Mouse (Mus musculus): ENCODE measurements at regions not wholly inside any gene's neighbourhood (a gene's known extent, or its start where the extent isn't known, plus 50 kb on each side); places are given as distances from the start of the nearest gene placed in this dataset.
A peak's percentile ranks its signal among the peaks of the same experiment; 100 is the strongest.

DNA sequence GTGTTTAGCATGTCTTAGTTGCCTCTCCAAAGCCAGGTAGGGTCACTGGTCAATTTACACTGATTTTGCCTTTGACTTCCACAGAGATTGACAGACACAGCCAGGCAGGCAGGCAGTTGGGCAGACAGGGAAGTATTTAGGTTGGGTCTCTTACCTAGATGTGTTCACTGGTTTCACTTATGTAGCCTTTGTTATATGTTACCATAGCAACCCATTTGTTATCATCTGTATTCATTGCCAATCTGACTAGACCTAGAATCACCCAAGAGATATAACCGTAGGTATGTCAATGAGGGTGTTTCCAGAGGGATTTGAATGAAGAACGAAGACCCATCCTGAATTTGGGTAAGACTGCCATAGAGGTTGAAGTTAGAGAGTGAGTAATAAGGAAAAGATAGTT is 123.8 kb upstream of the Tnfaip3 start:
- H3K9me3 ChIP-seq (ENCODE audit: low read length) = no peaks in the 10 kb centered on the region

DNA sequence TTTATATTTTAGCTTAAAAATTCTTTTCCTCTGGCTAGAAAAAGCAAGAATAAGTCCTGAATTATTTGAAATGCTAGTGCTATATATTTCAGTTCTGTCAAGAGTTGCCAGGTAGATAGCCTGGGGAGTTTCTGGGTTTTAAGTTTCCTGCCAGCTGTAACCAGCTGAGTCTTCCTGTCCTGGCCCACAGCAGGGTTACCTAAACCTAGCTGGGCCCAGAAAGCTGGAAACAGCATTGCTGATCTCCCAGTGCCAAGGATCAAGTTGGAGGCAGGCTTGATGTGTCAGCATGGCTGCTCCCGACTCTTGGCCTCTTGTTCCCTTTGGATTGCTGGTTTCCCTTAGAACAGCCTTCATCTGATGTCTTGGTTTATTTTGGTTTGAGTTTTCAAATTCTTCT is 122.8 kb upstream of the Tnfaip3 start:
- DNase-seq (ENCODE audit: low spot score) (no peak), ATAC-seq (no peak)
- H3K4me2 ChIP-seq (replicated peaks; ENCODE audit: low read depth, low read length) = no peak overlapping the region
- no peak overlapping the region for H3K4me3 ChIP-seq (ENCODE audit: low read depth, low read length)
- no peak overlapping the region for H3K9ac ChIP-seq (replicated peaks; ENCODE audit: low read depth)
- H3K27ac ChIP-seq (ENCODE audit: low read length) = no peak overlapping the region
- H3K9me3 ChIP-seq (ENCODE audit: low read length) = no peaks in the 10 kb centered on the region
- no peaks in the 10 kb centered on the region for H3K4me1 ChIP-seq (ENCODE audit: insufficient read depth, low read depth, low read length)
- 91% methylated on average over 1 of the region's 1 CpGs for WGBS
- H3K36me3 ChIP-seq (ENCODE audit: insufficient read depth, low read length) = no peaks in the 10 kb centered on the region
- TF ChIP-seq EP300 (IDR thresholded peaks at IDR 0.05) (no peak), CTCF (IDR thresholded peaks at IDR 0.05) (no peak)
- no peaks in the 10 kb centered on the region for H3K27me3 ChIP-seq (replicated peaks; ENCODE audit: insufficient read depth, low read length)

More for the DNA sequence above, 123.8 kb upstream of the Tnfaip3 start:
- Histone ChIP-seq H3K27me3 (replicated peaks; ENCODE audit: insufficient read depth, low read length) (no peaks in the 10 kb centered on the region), H3K36me3 (ENCODE audit: insufficient read depth, low read length) (no peaks in the 10 kb centered on the region), H3K4me1 (ENCODE audit: insufficient read depth, low read depth, low read length) (no peaks in the 10 kb centered on the region), H3K9ac (replicated peaks; ENCODE audit: low read depth) (no peak overlapping the region), H3K4me3 (ENCODE audit: low read depth, low read length) (no peak overlapping the region), H3K27ac (ENCODE audit: low read length) (no peak overlapping the region), H3K4me2 (replicated peaks; ENCODE audit: low read depth, low read length) (no peak overlapping the region)
- ATAC-seq = no peak
- TF ChIP-seq CTCF (IDR thresholded peaks at IDR 0.05) (no peak), EP300 (IDR thresholded peaks at IDR 0.05) (no peak)
- no peak for DNase-seq (ENCODE audit: low spot score)
- 78% methylated on average over 2 of the region's 2 CpGs for WGBS

DNA sequence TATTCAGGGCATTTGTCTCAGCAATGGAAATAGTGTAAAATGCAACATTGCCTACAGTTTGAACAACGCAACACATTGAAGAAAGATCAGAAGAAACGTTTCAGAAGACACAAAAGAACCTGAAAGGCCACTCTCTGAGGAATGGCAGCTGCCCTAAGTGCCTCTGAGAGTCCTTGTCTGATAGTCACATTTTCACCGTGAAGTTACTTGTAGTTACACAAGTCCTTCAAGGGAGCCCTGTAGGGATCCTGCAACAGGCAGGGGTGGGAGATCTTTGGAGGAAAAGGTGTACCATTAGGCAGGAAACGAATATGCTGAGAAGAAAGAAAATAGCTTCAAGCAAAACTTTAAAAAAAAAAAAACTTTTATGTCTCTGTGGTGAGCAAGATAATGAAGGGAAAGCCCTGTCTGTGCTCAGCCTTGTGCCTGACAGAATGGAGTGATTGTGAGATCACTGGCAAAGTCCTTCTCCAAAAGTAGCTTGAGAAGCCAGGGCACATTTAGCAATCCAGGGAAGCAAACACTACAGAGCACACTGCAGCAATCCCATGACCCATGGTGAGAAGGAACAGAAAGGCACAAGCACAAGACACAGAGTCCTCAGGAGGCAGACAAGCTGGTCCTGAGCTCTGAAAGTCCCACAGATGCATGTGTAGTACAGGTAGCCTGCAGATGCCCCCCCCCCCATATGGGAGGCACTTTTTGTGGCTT is 112.3 kb upstream of the Tnfaip3 start:
- H3K27me3 ChIP-seq (replicated peaks; ENCODE audit: insufficient read depth, low read length) = no peaks in the 10 kb centered on the region
- H3K36me3 ChIP-seq (ENCODE audit: insufficient read depth, low read length) = no peaks in the 10 kb centered on the region
- TF ChIP-seq EP300 (IDR thresholded peaks at IDR 0.05) = peak; percentile 69; the same call in 1 of the 2 replicates
- no peak for TF ChIP-seq CTCF (IDR thresholded peaks at IDR 0.05)
- peaks cover 7% of the 10 kb centered on the region; the same call in 1 of the 2 replicates for H3K4me1 ChIP-seq (ENCODE audit: insufficient read depth, low read depth, low read length)
- ATAC-seq (peak; percentile 87), DNase-seq (ENCODE audit: low spot score) (peak; percentile 84)
- no peak overlapping the region for H3K9ac ChIP-seq (replicated peaks; ENCODE audit: low read depth)
- H3K9me3 ChIP-seq (ENCODE audit: low read length) = no peaks in the 10 kb centered on the region
- 46% methylated on average over 4 of the region's 4 CpGs for WGBS
- H3K27ac ChIP-seq (ENCODE audit: low read length) = peak overlapping the region; percentile 23
- H3K4me3 ChIP-seq (ENCODE audit: low read depth, low read length) = no peak overlapping the region
- no peak overlapping the region for H3K4me2 ChIP-seq (replicated peaks; ENCODE audit: low read depth, low read length)

DNA sequence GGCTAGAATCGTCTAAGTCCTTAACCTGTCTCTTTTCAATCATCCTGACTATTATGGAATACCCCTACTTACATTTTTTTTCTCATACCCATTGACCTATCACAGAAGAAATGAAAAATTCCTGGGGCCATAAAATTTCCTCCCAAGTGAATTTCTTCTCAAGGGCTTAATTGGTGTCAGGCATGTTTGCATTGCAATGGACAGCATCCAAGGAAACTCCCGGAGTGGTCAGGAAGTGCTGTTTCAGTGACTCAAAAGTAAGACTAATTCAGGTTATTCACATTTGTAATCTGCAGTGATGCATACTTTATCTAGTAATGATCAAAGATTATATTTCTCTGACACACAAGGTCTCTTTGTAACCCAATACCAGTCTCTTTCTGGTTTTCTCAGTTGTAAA is 111.5 kb upstream of the Tnfaip3 start:
- 20% methylated on average over 2 of the region's 2 CpGs for WGBS
- Histone ChIP-seq H3K4me3 (ENCODE audit: low read depth, low read length) (no peak overlapping the region), H3K27me3 (replicated peaks; ENCODE audit: insufficient read depth, low read length) (no peaks in the 10 kb centered on the region), H3K9me3 (ENCODE audit: low read length) (no peaks in the 10 kb centered on the region), H3K4me2 (replicated peaks; ENCODE audit: low read depth, low read length) (no peak overlapping the region), H3K9ac (replicated peaks; ENCODE audit: low read depth) (no peak overlapping the region), H3K36me3 (ENCODE audit: insufficient read depth, low read length) (no peaks in the 10 kb centered on the region), H3K27ac (ENCODE audit: low read length) (peak overlapping the region; percentile 23; the same call in 1 of the 2 replicates), H3K4me1 (ENCODE audit: insufficient read depth, low read depth, low read length) (peaks cover 7% of the 10 kb centered on the region; the same call in 1 of the 2 replicates)
- ATAC-seq (no peak), DNase-seq (ENCODE audit: low spot score) (peak; percentile 34)
- TF ChIP-seq EP300 (IDR thresholded peaks at IDR 0.05) (no peak; the same call in 1 of the 2 replicates), CTCF (IDR thresholded peaks at IDR 0.05) (no peak)

DNA sequence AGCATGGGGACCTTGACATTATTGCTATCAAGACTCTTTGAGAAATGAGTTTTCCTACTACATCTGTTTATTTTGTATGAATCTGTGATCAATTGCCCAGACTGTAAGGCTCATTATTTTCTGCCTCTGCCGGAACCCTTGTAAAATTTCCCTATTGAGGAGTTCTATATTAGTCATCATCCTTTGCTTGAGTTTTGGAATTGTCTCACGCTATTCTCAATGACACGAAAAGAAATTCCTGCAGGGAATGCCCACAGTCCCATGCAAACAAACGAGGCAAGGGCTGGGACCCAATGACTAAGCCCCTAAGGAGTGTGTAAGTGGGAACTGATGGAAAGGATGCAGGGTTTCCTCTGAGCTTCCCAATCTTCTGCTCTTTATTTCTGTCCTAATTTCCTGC is 111.0 kb upstream of the Tnfaip3 start:
- no peak overlapping the region for H3K4me2 ChIP-seq (replicated peaks; ENCODE audit: low read depth, low read length)
- 32% methylated on average over 4 of the region's 4 CpGs for WGBS

DNA sequence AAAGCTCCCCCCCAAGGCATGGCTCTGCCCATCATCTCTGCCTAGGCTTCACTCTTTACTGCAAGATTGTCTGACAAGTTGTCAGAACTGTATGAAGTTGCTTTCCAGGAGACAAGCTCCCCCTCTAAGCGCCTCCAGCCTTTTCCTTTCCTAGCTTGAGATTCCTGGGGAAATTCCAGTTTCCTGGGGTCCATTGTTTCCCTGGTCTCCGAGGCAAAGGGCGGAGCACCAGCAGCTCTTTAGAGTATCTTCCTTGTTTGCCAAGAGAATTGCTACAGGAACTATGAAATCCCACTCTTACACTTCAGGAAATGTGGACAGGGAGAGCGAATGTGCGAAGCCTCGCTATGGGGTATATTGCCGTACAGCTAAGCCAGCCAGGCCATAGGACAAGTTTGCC is 108.2 kb upstream of the Tnfaip3 start:
- WGBS = 33% methylated on average over 7 of the region's 7 CpGs
- TF ChIP-seq CTCF (IDR thresholded peaks at IDR 0.05) (no peak), EP300 (IDR thresholded peaks at IDR 0.05) (peak; percentile 52)
- no peak overlapping the region for H3K4me2 ChIP-seq (replicated peaks; ENCODE audit: low read depth, low read length)
- peaks cover 7% of the 10 kb centered on the region; the same call in 1 of the 2 replicates for H3K4me1 ChIP-seq (ENCODE audit: insufficient read depth, low read depth, low read length)
- H3K27me3 ChIP-seq (replicated peaks; ENCODE audit: insufficient read depth, low read length) = no peaks in the 10 kb centered on the region
- 0 out of 2 replicates have a peak overlapping the region, but pooled peaks have one; percentile 3 for H3K27ac ChIP-seq (ENCODE audit: low read length)
- no peak; the same call in 1 of the 2 replicates for ATAC-seq
- H3K9me3 ChIP-seq (ENCODE audit: low read length) = no peaks in the 10 kb centered on the region
- H3K4me3 ChIP-seq (ENCODE audit: low read depth, low read length) = no peak overlapping the region
- H3K9ac ChIP-seq (replicated peaks; ENCODE audit: low read depth) = no peak overlapping the region
- DNase-seq (ENCODE audit: low spot score) = peak; percentile 56
- H3K36me3 ChIP-seq (ENCODE audit: insufficient read depth, low read length) = no peaks in the 10 kb centered on the region

More for the DNA sequence above, 111.0 kb upstream of the Tnfaip3 start:
- ATAC-seq = no peak
- Histone ChIP-seq H3K4me1 (ENCODE audit: insufficient read depth, low read depth, low read length) (peaks cover 7% of the 10 kb centered on the region; the same call in 1 of the 2 replicates), H3K36me3 (ENCODE audit: insufficient read depth, low read length) (no peaks in the 10 kb centered on the region), H3K27ac (ENCODE audit: low read length) (no peak overlapping the region), H3K27me3 (replicated peaks; ENCODE audit: insufficient read depth, low read length) (no peaks in the 10 kb centered on the region), H3K9ac (replicated peaks; ENCODE audit: low read depth) (no peak overlapping the region), H3K4me3 (ENCODE audit: low read depth, low read length) (no peak overlapping the region), H3K9me3 (ENCODE audit: low read length) (no peaks in the 10 kb centered on the region)
- TF ChIP-seq CTCF (IDR thresholded peaks at IDR 0.05) (no peak), EP300 (IDR thresholded peaks at IDR 0.05) (no peak)
- no peak for DNase-seq (ENCODE audit: low spot score)

All from lung, postnatal 0 days (tissue).